Mouse (Mus musculus) small intestine, adult 2 months (tissue): ENCODE data around the gene Trim39.

Experiments used
- CTCF ChIP-seq: fragments of 200-500 bp; IDR thresholded peaks from 2 replicates; pipeline ENCODE4 v1.5.1; 2012; ENCODE audit warnings: low read depth, mild to moderate bottlenecking, control low read depth, inconsistent platforms, low read length, moderate library complexity, mixed read lengths; ENCODE audit not compliant: insufficient replicate concordance, insufficient read length; ENCODE audit errors: extremely low read depth
- POLR2A ChIP-seq: fragments of 200-500 bp; IDR thresholded peaks from 2 replicates; pipeline ENCODE4 v1.6.1; 2012; ENCODE audit warnings: low read depth, mild to moderate bottlenecking, control low read depth, inconsistent platforms, low read length, moderate library complexity

GRCm38 (mm10) chr17:36264273-36264925 lies 7.6 kb downstream of the Trim39 start:
- no peak for TF ChIP-seq POLR2A
- no peak for TF ChIP-seq CTCF
